Mouse (Mus musculus): ENCODE measurements around the gene Gata3. TPM values are rescaled to one million over a fixed set of nuclear protein-coding genes. Genes with fewer than 3 reads are reported as not detected.

The Gata3 gene
- polyA plus RNA-seq, 1 experiment = not detected

DNA sequence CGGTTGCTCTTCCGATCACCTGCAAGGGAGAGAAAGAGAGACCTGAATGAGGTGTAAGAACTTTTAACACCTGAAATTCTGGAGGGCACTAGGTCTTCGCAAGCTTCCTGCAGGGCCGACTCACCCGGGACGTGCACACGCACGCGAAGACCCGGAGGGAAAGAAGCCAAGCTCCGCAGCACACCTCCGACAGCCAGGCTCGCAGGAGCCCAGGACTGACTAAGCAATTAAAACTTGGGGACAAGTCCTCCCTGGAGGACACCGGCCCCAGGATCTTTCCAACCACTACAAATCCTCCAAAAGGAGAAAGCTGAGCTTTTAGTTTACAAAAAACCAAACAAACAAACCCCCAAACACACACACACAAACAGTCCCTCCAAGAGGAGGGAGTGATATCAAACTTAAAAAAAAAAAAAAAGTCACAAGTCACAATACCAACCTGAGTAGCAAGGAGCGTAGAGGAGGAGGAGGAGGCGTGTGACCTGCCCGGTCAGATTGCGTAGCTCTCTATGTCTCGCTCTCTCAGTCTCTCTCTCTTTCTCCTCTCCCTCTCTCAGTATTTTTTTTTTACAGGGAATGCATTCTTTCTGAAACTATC is 11.8 kb downstream of the Gata3 start:
- no peak overlapping the region for H3K4me3 ChIP-seq (ENCODE audit: insufficient read depth, low read depth, low read length)
- WGBS = 5% methylated on average over 19 of the region's 19 CpGs
- H3K4me1 ChIP-seq (ENCODE audit: control insufficient read depth, insufficient read depth, low read length) = peaks cover 11% of the 10 kb centered on the region; the same call in 1 of the 2 replicates
- H3K27ac ChIP-seq (ENCODE audit: insufficient read depth, low read depth, low read length) = no peak overlapping the region
- TF ChIP-seq POLR2A (IDR thresholded peaks at IDR 0.05; ENCODE audit: insufficient read depth, low read depth, low read length) = no peak
- no peak for TF ChIP-seq CTCF (IDR thresholded peaks at IDR 0.05; ENCODE audit: insufficient read depth, low read depth, low read length)

DNA sequence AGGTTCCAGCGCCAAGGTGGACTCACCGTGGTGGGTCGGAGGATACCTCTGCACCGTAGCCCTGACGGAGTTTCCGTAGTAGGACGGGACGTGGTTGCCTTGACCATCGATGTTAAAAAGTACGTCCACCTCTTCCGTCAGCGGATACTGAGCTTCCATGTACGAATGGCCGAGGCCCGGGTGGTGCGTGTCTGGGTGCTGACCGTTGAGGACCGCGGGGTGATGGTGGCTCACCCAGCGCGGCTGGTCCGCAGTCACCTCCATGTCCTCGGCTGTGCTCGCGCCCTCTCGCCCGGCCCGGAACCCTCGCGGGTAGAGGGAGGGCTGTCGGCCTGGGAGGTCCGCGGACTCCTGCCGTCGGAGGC is 12.5 kb downstream of the Gata3 start:
- WGBS = 2% methylated on average over 35 of the region's 35 CpGs
- H3K4me3 ChIP-seq (ENCODE audit: insufficient read depth, low read depth, low read length) = no peak overlapping the region; the same call in 1 of the 2 replicates

DNA sequence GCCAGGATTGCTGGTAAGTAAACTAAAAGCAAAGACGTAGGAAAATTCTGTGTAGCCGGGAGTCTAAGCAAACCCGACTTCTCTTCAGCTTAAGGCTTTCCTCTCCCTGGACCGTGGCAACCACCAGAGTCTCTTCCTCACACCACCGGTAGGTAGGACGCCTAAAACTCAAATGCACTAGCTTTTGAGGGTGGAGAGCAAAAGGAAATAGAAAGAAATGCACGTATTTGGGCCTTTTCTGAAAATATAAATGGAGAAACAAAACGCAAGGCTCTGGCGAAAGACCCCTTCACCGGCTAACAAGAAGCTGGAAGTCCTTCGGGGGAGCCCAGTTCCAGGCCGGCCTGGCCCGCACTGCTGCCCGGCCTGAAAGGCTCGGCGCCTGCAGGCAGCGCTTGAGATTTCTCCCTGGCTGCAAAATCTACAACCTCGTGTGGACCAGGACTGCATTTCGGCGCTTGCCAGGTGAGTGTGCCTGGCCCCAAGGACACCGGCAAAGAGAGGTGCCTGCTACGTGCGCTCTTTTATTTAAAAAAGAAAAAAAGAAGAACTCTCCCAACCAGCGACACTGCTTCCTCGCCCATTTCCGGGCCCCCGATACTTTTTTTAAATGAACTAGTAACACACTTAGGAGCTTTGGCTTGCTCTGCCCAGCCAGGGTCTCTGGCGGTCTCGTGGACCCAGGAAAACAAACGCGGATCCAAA is 13.1 kb downstream of the Gata3 start:
- Histone ChIP-seq H3K4me3 (ENCODE audit: insufficient read depth, low read depth, low read length) (no peak overlapping the region; the same call in 1 of the 2 replicates), H3K27ac (ENCODE audit: insufficient read depth, low read depth, low read length) (no peak overlapping the region)
- 14% methylated on average over 31 of the region's 31 CpGs for WGBS

More for the DNA sequence above, 12.5 kb downstream of the Gata3 start:
- no peak for TF ChIP-seq POLR2A (IDR thresholded peaks at IDR 0.05; ENCODE audit: insufficient read depth, low read depth, low read length)
- TF ChIP-seq CTCF (IDR thresholded peaks at IDR 0.05; ENCODE audit: insufficient read depth, low read depth, low read length) = no peak
- H3K4me1 ChIP-seq (ENCODE audit: control insufficient read depth, insufficient read depth, low read length) = peaks cover 8% of the 10 kb centered on the region; the same call in 1 of the 2 replicates
- no peak overlapping the region for H3K27ac ChIP-seq (ENCODE audit: insufficient read depth, low read depth, low read length)

DNA sequence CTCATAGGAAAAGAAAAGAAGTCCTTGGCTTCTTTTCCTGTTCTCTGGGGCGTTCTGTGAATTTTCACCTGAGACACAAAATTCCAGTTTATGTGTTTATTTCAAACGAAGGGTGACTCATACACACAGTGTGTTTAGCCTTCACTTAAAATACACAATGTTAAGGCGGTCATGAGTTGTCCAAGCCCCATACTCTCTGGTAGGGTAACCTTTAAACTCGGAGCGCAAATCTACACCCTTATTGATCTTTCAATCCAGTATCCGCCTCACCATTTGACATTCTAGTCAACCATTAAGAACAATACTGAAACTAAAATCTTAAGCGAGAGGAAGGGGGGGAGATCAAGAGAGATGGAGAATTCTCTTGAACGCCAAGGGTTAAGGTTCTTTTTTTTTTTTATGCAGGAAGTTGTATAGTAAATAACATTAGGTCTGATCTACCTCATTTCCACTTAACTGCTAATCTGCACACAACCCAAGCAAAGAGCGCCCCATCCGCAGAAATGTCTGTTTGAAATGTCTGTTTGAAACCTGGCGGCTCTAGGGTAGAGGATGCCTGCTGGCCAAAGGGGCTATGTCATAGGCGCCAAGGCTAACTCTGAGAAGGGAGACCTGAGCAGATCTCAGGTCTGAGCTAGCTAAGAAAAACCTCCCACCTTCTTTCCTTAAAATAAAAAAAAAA is 14.0 kb downstream of the Gata3 start:
- no peak for TF ChIP-seq CTCF (IDR thresholded peaks at IDR 0.05; ENCODE audit: insufficient read depth, low read depth, low read length)
- TF ChIP-seq POLR2A (IDR thresholded peaks at IDR 0.05; ENCODE audit: insufficient read depth, low read depth, low read length) = no peak
- Histone ChIP-seq H3K4me1 (ENCODE audit: control insufficient read depth, insufficient read depth, low read length) (peaks cover 3% of the 10 kb centered on the region; the same call in 1 of the 2 replicates), H3K27ac (ENCODE audit: insufficient read depth, low read depth, low read length) (no peak overlapping the region), H3K4me3 (ENCODE audit: insufficient read depth, low read depth, low read length) (no peak overlapping the region)
- WGBS = 34% methylated on average over 12 of the region's 12 CpGs

More for the DNA sequence above, 13.1 kb downstream of the Gata3 start:
- TF ChIP-seq CTCF (IDR thresholded peaks at IDR 0.05; ENCODE audit: insufficient read depth, low read depth, low read length) = no peak
- no peak for TF ChIP-seq POLR2A (IDR thresholded peaks at IDR 0.05; ENCODE audit: insufficient read depth, low read depth, low read length)
- H3K4me1 ChIP-seq (ENCODE audit: control insufficient read depth, insufficient read depth, low read length) = peaks cover 3% of the 10 kb centered on the region; the same call in 1 of the 2 replicates

DNA sequence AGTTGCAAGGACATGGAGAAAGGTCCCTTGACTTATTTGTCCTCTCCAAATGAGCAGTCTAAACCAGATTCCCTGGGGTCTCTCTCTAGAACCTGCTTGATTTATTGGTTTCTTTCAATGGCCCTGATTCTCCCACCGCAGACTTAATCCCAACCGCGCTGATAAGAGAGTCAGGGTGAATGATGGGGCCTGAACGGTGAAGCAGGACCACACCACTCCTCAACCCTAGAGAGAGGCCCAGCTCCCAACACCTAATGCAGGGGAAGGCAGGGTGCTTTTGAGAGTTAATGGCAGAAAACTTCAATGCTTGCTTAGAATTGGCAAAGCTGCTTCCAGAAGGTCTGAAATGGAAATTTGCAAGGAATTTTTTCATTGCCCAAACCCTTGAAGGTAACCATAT is 14.6 kb downstream of the Gata3 start:
- WGBS = 26% methylated on average over 4 of the region's 4 CpGs

DNA sequence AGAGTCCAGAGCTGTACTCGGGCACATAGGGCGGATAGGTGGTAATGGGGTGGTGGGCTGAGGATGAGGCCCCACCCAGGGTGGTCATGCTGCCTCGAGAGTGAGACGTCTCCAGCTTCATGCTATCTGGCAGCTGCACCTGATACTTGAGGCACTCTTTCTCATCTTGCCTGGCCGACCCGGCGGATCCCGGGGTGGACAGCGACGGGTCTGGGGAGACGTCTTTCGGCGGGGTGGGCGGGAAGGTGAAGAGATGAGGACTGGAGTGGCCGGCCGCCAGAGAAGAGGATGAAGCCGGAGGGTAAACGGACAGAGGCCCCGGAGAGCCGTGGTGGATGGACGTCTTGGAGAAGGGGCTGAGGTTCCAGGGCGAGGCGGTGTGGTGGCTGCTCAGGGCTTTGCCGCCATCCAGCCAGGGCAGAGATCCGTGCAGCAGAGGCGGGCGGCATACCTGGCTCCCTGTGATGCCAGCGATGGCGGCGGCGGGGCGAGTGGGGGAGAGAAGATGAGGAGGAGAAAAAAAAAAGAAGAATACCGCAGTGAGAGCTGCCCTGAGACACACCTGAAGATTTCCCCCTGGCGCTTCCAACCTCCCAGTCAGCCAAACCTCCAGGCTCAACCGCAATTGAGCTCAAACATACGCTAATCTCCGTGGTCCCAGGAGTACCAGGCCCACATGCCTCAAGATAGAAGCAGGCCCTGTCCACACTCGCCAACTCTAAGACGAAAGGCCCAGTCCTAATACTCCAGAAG is 15.2 kb downstream of the Gata3 start:
- WGBS = 13% methylated on average over 39 of the region's 39 CpGs
- H3K4me3 ChIP-seq (ENCODE audit: insufficient read depth, low read depth, low read length) = no peak overlapping the region
- TF ChIP-seq CTCF (IDR thresholded peaks at IDR 0.05; ENCODE audit: insufficient read depth, low read depth, low read length) = no peak
- TF ChIP-seq POLR2A (IDR thresholded peaks at IDR 0.05; ENCODE audit: insufficient read depth, low read depth, low read length) = no peak
- H3K27ac ChIP-seq (ENCODE audit: insufficient read depth, low read depth, low read length) = no peak overlapping the region
- H3K4me1 ChIP-seq (ENCODE audit: control insufficient read depth, insufficient read depth, low read length) = peaks cover 3% of the 10 kb centered on the region; the same call in 1 of the 2 replicates

More for the DNA sequence above, 14.6 kb downstream of the Gata3 start:
- Histone ChIP-seq H3K4me1 (ENCODE audit: control insufficient read depth, insufficient read depth, low read length) (peaks cover 3% of the 10 kb centered on the region; the same call in 1 of the 2 replicates), H3K4me3 (ENCODE audit: insufficient read depth, low read depth, low read length) (no peak overlapping the region), H3K27ac (ENCODE audit: insufficient read depth, low read depth, low read length) (no peak overlapping the region)
- TF ChIP-seq CTCF (IDR thresholded peaks at IDR 0.05; ENCODE audit: insufficient read depth, low read depth, low read length) = no peak

DNA sequence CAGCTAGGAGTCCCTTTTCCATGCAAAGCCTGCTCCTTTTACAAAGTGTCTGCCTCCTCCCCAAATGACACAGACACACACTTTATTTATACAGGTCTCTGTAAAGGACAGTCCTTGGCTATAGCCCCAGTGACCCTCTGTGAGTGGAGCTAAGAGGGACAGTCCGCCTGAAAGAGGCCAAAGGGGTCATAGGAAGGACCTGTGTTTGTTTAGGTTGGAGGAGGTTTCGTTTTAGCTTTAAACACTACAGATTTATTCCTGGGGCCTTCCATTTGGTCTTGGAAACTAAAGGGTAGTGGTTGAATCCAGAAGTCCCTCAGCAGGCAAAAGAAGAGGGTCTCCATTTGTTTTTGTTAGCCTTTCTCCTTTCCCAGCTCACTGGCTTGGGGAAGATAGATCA is 16.1 kb downstream of the Gata3 start:
- TF ChIP-seq POLR2A (IDR thresholded peaks at IDR 0.05; ENCODE audit: insufficient read depth, low read depth, low read length) (no peak), CTCF (IDR thresholded peaks at IDR 0.05; ENCODE audit: insufficient read depth, low read depth, low read length) (no peak)
- peaks cover 3% of the 10 kb centered on the region; the same call in 1 of the 2 replicates for H3K4me1 ChIP-seq (ENCODE audit: control insufficient read depth, insufficient read depth, low read length)
- 56% methylated on average over 2 of the region's 2 CpGs for WGBS
- no peak overlapping the region for H3K27ac ChIP-seq (ENCODE audit: insufficient read depth, low read depth, low read length)
- no peak overlapping the region for H3K4me3 ChIP-seq (ENCODE audit: insufficient read depth, low read depth, low read length)

DNA sequence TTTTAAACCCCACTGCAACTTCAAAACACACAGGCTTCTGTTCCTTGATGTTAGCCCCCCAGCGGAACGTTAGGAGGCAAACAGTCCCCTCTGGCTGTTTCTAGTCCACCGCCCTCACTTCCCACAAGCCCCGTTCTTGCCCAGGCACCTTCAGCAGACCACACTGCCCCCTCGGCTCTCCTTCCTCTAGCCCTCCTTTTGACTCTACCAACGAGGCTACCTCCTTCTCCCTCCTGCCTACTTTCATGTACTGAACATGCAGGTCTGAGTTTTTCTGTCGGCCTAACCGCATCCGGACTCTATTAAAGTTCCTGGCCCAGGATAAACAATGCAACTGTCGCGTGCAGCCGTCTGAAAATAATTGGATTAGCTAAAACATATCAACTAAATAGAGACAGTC is 17.2 kb downstream of the Gata3 start:
- 16% methylated on average over 12 of the region's 12 CpGs for WGBS
- H3K4me1 ChIP-seq (ENCODE audit: control insufficient read depth, insufficient read depth, low read length) = peaks cover 3% of the 10 kb centered on the region; the same call in 1 of the 2 replicates
- TF ChIP-seq POLR2A (IDR thresholded peaks at IDR 0.05; ENCODE audit: insufficient read depth, low read depth, low read length) (no peak), CTCF (IDR thresholded peaks at IDR 0.05; ENCODE audit: insufficient read depth, low read depth, low read length) (no peak)
- H3K27ac ChIP-seq (ENCODE audit: insufficient read depth, low read depth, low read length) = no peak overlapping the region
- no peak overlapping the region for H3K4me3 ChIP-seq (ENCODE audit: insufficient read depth, low read depth, low read length)

Data from olfactory bulb, adult 2 months (tissue).